Mouse (Mus musculus) liver, embryonic 18 days (tissue): ENCODE results near the gene Hamp2. TPM values are rescaled to one million over a fixed set of nuclear protein-coding genes. Genes with fewer than 3 reads are reported as not detected.

Experiments used
- polyA plus RNA-seq: library from polyadenylated mRNA; depleted of rRNA; stranded (reverse); fragments of >200 nt; gene quantifications from 2 replicates; pipeline ENCODE4 v1.2.3, GENCODE M21; 2012; rRNA removed

Gene Hamp2
- polyA plus RNA-seq: not detected in 2 replicates

GRCm38 (mm10) chr7:30924581-30924980 lies at the start of gene Hamp2:
Gene Hamp2, minus strand, starts transcription at chr7:30924681.

GRCm38 (mm10) chr7:30973501-30974289 lies 49.2 kb upstream of the Hamp2 start, which contains the start of gene Fam187b:
Gene Fam187b, plus strand, starts transcription at chr7:30973790.

GRCm38 (mm10) chr7:30973251-30973500 lies 48.7 kb upstream of the Hamp2 start, which contains the start of gene Lsr:
Gene Lsr, minus strand, starts transcription at chr7:30973464.

GRCm38 (mm10) chr7:30956756-30957366 lies 32.4 kb upstream of the Hamp2 start, which contains the start of gene Usf2:
Gene Usf2, minus strand, starts transcription at chr7:30956803.

GRCm38 (mm10) chr7:30943909-30944635 lies 19.6 kb upstream of the Hamp2 start, which contains the start of gene Hamp:
Gene Hamp, minus strand, starts transcription at chr7:30944032.

GRCm38 (mm10) chr7:30914732-30915131 lies 9.7 kb downstream of the Hamp2 start, which contains the start of gene Mag:
Gene Mag, minus strand, starts transcription at chr7:30914873.

GRCm38 (mm10) chr7:30880176-30880575 lies 44.3 kb downstream of the Hamp2 start, which contains the start of gene Cd22:
Gene Cd22, minus strand, starts transcription at chr7:30880342.

Other genes starting within 250 kb of the Hamp2 start
- 0.24 and 0.43 TPM in 2 replicates for gene 2200002J24Rik, start 225.8 kb downstream of the Hamp2 start, polyA plus RNA-seq
- 2.5 and 3.2 TPM in 2 replicates for gene Atp4a, start 212.5 kb downstream of the Hamp2 start, polyA plus RNA-seq
- 82.8 and 85.1 TPM in 2 replicates for gene Tmem147, start 195.1 kb downstream of the Hamp2 start, polyA plus RNA-seq
- gene Gapdhs, start 181.0 kb downstream of the Hamp2 start, polyA plus RNA-seq: 0.06 TPM in 1 of 2 replicates, not detected in the other
- 0.99 and 1.0 TPM in 2 replicates for gene Sbsn, start 173.2 kb downstream of the Hamp2 start, polyA plus RNA-seq
- 1.4 and 1.5 TPM in 2 replicates for gene Dmkn, start 160.9 kb downstream of the Hamp2 start, polyA plus RNA-seq
- gene Krtdap, start 136.8 kb downstream of the Hamp2 start, polyA plus RNA-seq: 0.16 and 1.4 TPM in 2 replicates
- 1.4 and 1.7 TPM in 2 replicates for gene Ffar2, start 100.9 kb downstream of the Hamp2 start, polyA plus RNA-seq
- gene Ffar3, start 68.5 kb downstream of the Hamp2 start, polyA plus RNA-seq: not detected in 2 replicates
- gene Ffar1, start 63.1 kb downstream of the Hamp2 start, polyA plus RNA-seq: 0.06 and 0.07 TPM in 2 replicates
- 3.4 and 4.7 TPM in 2 replicates for gene Cd22, start 44.3 kb downstream of the Hamp2 start, polyA plus RNA-seq
- gene Mag, start 9.8 kb downstream of the Hamp2 start, polyA plus RNA-seq: 0.32 and 0.35 TPM in 2 replicates
- 30.9 and 57.5 TPM in 2 replicates for gene Hamp, start 19.4 kb upstream of the Hamp2 start, polyA plus RNA-seq
- gene Usf2, start 32.1 kb upstream of the Hamp2 start, polyA plus RNA-seq: 47.1 and 50.1 TPM in 2 replicates
- gene Lsr, start 48.8 kb upstream of the Hamp2 start, polyA plus RNA-seq: 31.7 and 32.1 TPM in 2 replicates
- gene Fam187b, start 49.1 kb upstream of the Hamp2 start, polyA plus RNA-seq: 4.2 and 4.8 TPM in 2 replicates
- 21.8 and 22.9 TPM in 2 replicates for gene Fxyd5, start 117.8 kb upstream of the Hamp2 start, polyA plus RNA-seq
- 0.53 and 0.70 TPM in 2 replicates for gene Fxyd7, start 126.8 kb upstream of the Hamp2 start, polyA plus RNA-seq
- gene Fxyd1, start 132.5 kb upstream of the Hamp2 start, polyA plus RNA-seq: 186 and 200 TPM in 2 replicates
- 0.21 and 0.23 TPM in 2 replicates for gene Lgi4, start 134.7 kb upstream of the Hamp2 start, polyA plus RNA-seq
- 0.85 and 1.2 TPM in 2 replicates for gene Fxyd3, start 152.0 kb upstream of the Hamp2 start, polyA plus RNA-seq
- 217 and 233 TPM in 2 replicates for gene Hpn, start 190.6 kb upstream of the Hamp2 start, polyA plus RNA-seq
- gene Scn1b, start 202.3 kb upstream of the Hamp2 start, polyA plus RNA-seq: 2.8 and 3.3 TPM in 2 replicates
- 30.3 and 39.3 TPM in 2 replicates for gene Gramd1a, start 231.2 kb upstream of the Hamp2 start, polyA plus RNA-seq